Mouse (Mus musculus) left cerebral cortex, postnatal 10 days (tissue): ENCODE data around the gene Naa35. TPM values are rescaled to one million over a fixed set of nuclear protein-coding genes. Genes with fewer than 3 reads are reported as not detected.

ENCODE experiments used
- DNase-seq, 2 experiments: peaks; one replicate each; pipeline ENCODE4 v3.0.0; 2021 to 2022; ENCODE audit warnings: low spot score in 2 of 2, mixed read lengths in 1 of 2; ENCODE audit errors: extremely low spot score in 1 of 2
- intact Hi-C: fragments of 180-260 bp; cut with DNase I; formaldehyde crosslinking; loops from one replicate; pipeline ENCODE4 v1.15.1; 2025
- total RNA-seq, 2 experiments: library from RNA; stranded (reverse); gene quantifications; 2 replicates each; pipeline ENCODE4 v1.2.3; 2021

Gene Naa35
- 100 to 1,000 TPM in 1 of 2 experiments, 10 to 100 TPM in 1; 99.0 to 107 TPM for total RNA-seq

- peak; percentile 99 to 100 for DNase-seq
Measured at GRCm38 (mm10) chr13:59584947-59585647, at the start of gene Naa35, which contains the start of gene Agtpbp1. TSS of gene Naa35 (plus strand) at chr13:59585259. TSS of gene Agtpbp1 (minus strand) at chr13:59585227.

GRCm38 (mm10) chr13:59535746-59536145 is 49.3 kb upstream of the Naa35 start:
- intact Hi-C loops: loop anchor here (10.0 kb wide), 1 partner anchor 189 kb away; no protein-coding TSS in a partner anchor
- no peak for DNase-seq

More at GRCm38 (mm10) chr13:59584947-59585647, at the start of gene Naa35, which contains the start of gene Agtpbp1:
- intact Hi-C loops: loop anchor here (2.0 kb wide), 1 partner anchor 28 kb away; no protein-coding TSS in a partner anchor

GRCm38 (mm10) chr13:59536631-59537030 is 48.4 kb upstream of the Naa35 start:
- intact Hi-C loops: loop anchor here (10.0 kb wide), 1 partner anchor 188 kb away; no protein-coding TSS in a partner anchor

GRCm38 (mm10) chr13:59538661-59539060 is 46.4 kb upstream of the Naa35 start:
- DNase-seq: no peak
- intact Hi-C loops: loop anchor here (10.0 kb wide), 1 partner anchor 186 kb away; no protein-coding TSS in a partner anchor

More at GRCm38 (mm10) chr13:59536631-59537030, 48.4 kb upstream of the Naa35 start:
- no peak for DNase-seq

- no peak for DNase-seq
- intact Hi-C loops: no loop called here
Measured at GRCm38 (mm10) chr13:59540030-59540429, 45.0 kb upstream of the Naa35 start.

GRCm38 (mm10) chr13:59542411-59542810 is 42.6 kb upstream of the Naa35 start:
- DNase-seq: no peak
- intact Hi-C loops: no loop called here

- DNase-seq: no peak
- intact Hi-C loops: no loop called here
Measured at GRCm38 (mm10) chr13:59547091-59547490, 38.0 kb upstream of the Naa35 start.

- no peak for DNase-seq
- intact Hi-C loops: no loop called here
Measured at GRCm38 (mm10) chr13:59547716-59548115, 37.3 kb upstream of the Naa35 start.

- no peak for DNase-seq
- intact Hi-C loops: no loop called here
Measured at GRCm38 (mm10) chr13:59549318-59549798, 35.7 kb upstream of the Naa35 start.

- no peak for DNase-seq
- intact Hi-C loops: no loop called here
Measured at GRCm38 (mm10) chr13:59552286-59552685, 32.8 kb upstream of the Naa35 start.

GRCm38 (mm10) chr13:59552751-59553150 is 32.3 kb upstream of the Naa35 start:
- intact Hi-C loops: no loop called here
- DNase-seq: no peak

- DNase-seq: peak in 1 of 2 experiments; percentile 38
- intact Hi-C loops: no loop called here
Measured at GRCm38 (mm10) chr13:59554772-59555505, 30.1 kb upstream of the Naa35 start.

- no peak for DNase-seq
Measured at GRCm38 (mm10) chr13:59555613-59556192, 29.4 kb upstream of the Naa35 start.

GRCm38 (mm10) chr13:59556670-59557069 is 28.4 kb upstream of the Naa35 start:
- intact Hi-C loops: loop anchor here (2.0 kb wide), 1 partner anchor 28 kb away; the partner anchor contains the start of genes Agtpbp1 and Naa35
- DNase-seq: peak; percentile 25 to 79

More at GRCm38 (mm10) chr13:59555613-59556192, 29.4 kb upstream of the Naa35 start:
- intact Hi-C loops: loop anchor here (2.0 kb wide), 1 partner anchor 29 kb away; the partner anchor contains the start of genes Agtpbp1 and Naa35

GRCm38 (mm10) chr13:59557185-59557985 is 27.7 kb upstream of the Naa35 start:
- peak; percentile 85 to 94 for DNase-seq
- intact Hi-C loops: loop anchor here (2.0 kb wide), 1 partner anchor 27 kb away; the partner anchor contains the start of genes Agtpbp1 and Naa35

GRCm38 (mm10) chr13:59558776-59559175 is 26.3 kb upstream of the Naa35 start:
- DNase-seq: no peak
- intact Hi-C loops: no loop called here

GRCm38 (mm10) chr13:59562471-59562870 is 22.6 kb upstream of the Naa35 start:
- no peak for DNase-seq
- intact Hi-C loops: no loop called here

- no peak for DNase-seq
- intact Hi-C loops: no loop called here
Measured at GRCm38 (mm10) chr13:59564505-59564904, 20.6 kb upstream of the Naa35 start.
